Mouse (Mus musculus) ES-Bruce4 (cell line): Measurements from ENCODE around the gene Hadha.

Source experiments
- CTCF ChIP-seq: IDR thresholded peaks from one replicate; pipeline ENCODE4 v1.8.1; 2011; ENCODE audit warnings: low read depth, low read length
- POLR2A ChIP-seq: IDR thresholded peaks from one replicate; pipeline ENCODE4 v1.8.1; 2011; ENCODE audit warnings: low read length; ENCODE audit not compliant: insufficient read depth

GRCm38 (mm10) chr5:30092701-30093100 is 62.3 kb downstream of the Hadha start:
- TF ChIP-seq POLR2A (no peak), CTCF (no peak)
